Mouse (Mus musculus): ENCODE data around the gene Sbds.

- TF ChIP-seq CTCF (IDR thresholded peaks at IDR 0.05) (peak; percentile 16; the same call in 1 of the 2 replicates), POLR2A (IDR thresholded peaks at IDR 0.05; ENCODE audit: insufficient read depth, low read depth, low read length) (no peak)
Observed at GRCm38 (mm10) chr5:130296071-130296470, 40.7 kb upstream of the Sbds start.
